Mouse (Mus musculus): ENCODE measurements at regions not wholly inside any gene's neighbourhood (a gene's known extent, or its start where the extent isn't known, plus 50 kb on each side); places are given as distances from the start of the nearest gene placed in this dataset.
A peak's percentile ranks its signal among the peaks of the same experiment; 100 is the strongest.

DNA sequence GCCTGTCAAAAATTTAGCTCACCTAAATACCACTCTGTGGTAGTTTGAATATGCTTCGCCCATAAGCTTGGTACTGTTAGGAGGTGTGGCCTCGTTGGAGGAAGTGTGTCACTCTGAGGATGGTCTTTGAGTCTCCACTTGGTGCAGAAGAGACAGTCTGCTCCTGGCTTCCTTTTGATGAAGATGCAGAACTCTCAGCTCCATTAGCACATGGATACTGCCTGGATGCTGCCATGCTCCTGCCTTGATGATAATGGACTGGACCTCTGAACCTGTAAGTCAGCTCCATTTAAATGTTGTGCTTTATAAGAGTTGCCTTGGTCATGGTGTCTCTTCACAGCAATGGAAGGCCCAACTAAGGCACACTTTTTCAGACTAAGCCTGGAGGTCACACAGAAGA is 56.9 kb upstream of the Pik3r1 start:
- no peak overlapping the region for H3K27ac ChIP-seq
- no peaks in the 10 kb centered on the region for H3K27me3 ChIP-seq
- no peak overlapping the region for H3K4me2 ChIP-seq
- no peak for ATAC-seq (ENCODE audit: borderline replicate concordance, extremely low read depth, low FRiP score, low TSS enrichment)
- H3K4me1 ChIP-seq: no peaks in the 10 kb centered on the region
- H3K9me3 ChIP-seq: no peaks in the 10 kb centered on the region
- no peaks in the 10 kb centered on the region for H3K36me3 ChIP-seq
- WGBS: 86% methylated on average over 2 of the region's 2 CpGs
- H3K9ac ChIP-seq: no peak overlapping the region
- no peak overlapping the region for H3K4me3 ChIP-seq

DNA sequence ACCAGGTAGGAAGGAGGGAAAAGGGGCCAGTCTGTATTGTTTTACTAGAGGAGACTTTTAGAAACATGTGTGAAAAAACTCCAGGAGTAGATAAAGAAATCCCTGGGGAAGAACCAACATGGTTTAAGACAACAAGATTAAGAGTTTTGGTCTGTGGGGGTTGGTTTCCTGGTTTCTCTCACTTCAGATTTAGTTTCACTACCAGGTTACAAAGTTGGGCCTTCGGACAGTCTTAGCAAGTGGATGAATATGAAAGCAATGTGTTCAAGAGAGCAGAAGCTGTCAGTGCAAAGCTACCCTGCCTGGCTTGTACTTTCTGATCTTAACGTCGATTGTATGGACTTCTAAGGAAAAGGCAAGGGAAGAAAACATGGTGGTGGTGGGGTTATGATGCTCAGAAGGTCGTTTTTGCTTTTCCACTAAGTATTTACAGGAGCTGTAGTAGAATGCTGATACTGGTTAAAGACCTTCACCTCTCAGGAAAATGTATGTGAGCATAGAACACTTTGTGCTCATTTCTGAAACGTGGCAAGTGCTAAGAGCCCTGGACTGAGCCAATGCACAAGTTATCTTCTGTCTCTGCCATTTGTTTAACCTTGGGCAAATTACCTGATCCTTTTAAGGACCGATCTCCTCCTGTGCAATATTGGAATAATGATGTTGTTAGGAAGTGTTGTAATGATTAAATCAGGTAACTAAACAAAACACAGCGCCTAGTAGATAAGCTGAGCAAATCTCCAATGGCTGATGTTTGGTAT is 64.0 kb upstream of the Pik3r1 start:
- no peaks in the 10 kb centered on the region for H3K36me3 ChIP-seq
- H3K4me3 ChIP-seq: no peak overlapping the region
- H3K27me3 ChIP-seq: no peaks in the 10 kb centered on the region
- H3K27ac ChIP-seq: no peak overlapping the region
- WGBS: 69% methylated on average over 7 of the region's 7 CpGs
- no peaks in the 10 kb centered on the region for H3K9me3 ChIP-seq
- no peak for ATAC-seq (ENCODE audit: borderline replicate concordance, extremely low read depth, low FRiP score, low TSS enrichment)
- H3K9ac ChIP-seq: no peak overlapping the region
- H3K4me1 ChIP-seq: no peaks in the 10 kb centered on the region
- no peak overlapping the region for H3K4me2 ChIP-seq

DNA sequence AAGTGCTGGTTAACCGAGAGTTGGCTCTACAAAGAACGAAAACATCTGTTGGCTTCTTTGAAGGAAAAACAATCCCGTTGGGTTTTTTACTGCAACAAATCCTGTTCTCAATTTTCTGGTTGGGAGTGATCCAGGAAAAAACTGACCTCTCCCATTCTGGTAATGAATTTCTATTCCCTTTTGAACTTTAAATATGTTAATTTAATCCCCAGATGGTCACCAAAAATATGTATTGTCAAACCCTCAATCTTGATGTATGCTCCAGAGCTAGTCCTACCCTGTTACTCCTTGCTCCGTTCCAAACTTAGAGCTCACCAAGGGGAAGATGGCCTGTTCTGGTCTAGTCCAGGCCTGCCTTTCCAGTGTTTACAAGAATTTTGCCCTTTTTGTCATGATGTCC is 66.5 kb upstream of the Pik3r1 start:
- H3K36me3 ChIP-seq: no peaks in the 10 kb centered on the region
- H3K4me3 ChIP-seq: no peak overlapping the region
- no peaks in the 10 kb centered on the region for H3K27me3 ChIP-seq
- H3K27ac ChIP-seq: no peak overlapping the region
- H3K9me3 ChIP-seq: no peaks in the 10 kb centered on the region
- H3K4me1 ChIP-seq: no peaks in the 10 kb centered on the region
- no peak for ATAC-seq (ENCODE audit: borderline replicate concordance, extremely low read depth, low FRiP score, low TSS enrichment)
- H3K4me2 ChIP-seq: no peak overlapping the region
- no peak overlapping the region for H3K9ac ChIP-seq
- WGBS: 67% methylated on average over 4 of the region's 4 CpGs

- Histone ChIP-seq H3K4me1 (no peaks in the 10 kb centered on the region), H3K4me2 (no peak overlapping the region), H3K27me3 (no peaks in the 10 kb centered on the region), H3K36me3 (no peaks in the 10 kb centered on the region), H3K4me3 (no peak overlapping the region), H3K27ac (no peak overlapping the region), H3K9ac (no peak overlapping the region), H3K9me3 (no peaks in the 10 kb centered on the region)
- WGBS: 72% methylated on average over 1 of the region's 1 CpGs
- no peak for ATAC-seq (ENCODE audit: borderline replicate concordance, extremely low read depth, low FRiP score, low TSS enrichment)
Observed at GRCm38 (mm10) chr13:101836992-101837391, 69.0 kb upstream of the Pik3r1 start.

GRCm38 (mm10) chr13:101844461-101845440 is 76.7 kb upstream of the Pik3r1 start:
- H3K9ac ChIP-seq: no peak overlapping the region
- no peak overlapping the region for H3K4me3 ChIP-seq
- H3K27ac ChIP-seq: no peak overlapping the region; the same call in 1 of the 2 replicates
- no peaks in the 10 kb centered on the region for H3K9me3 ChIP-seq
- 37% methylated on average over 7 of the region's 7 CpGs for WGBS
- no peaks in the 10 kb centered on the region for H3K36me3 ChIP-seq
- peaks cover 23% of the 10 kb centered on the region for H3K4me1 ChIP-seq
- no peaks in the 10 kb centered on the region for H3K27me3 ChIP-seq
- H3K4me2 ChIP-seq: no peak overlapping the region
- peak; percentile 47; the same call in 1 of the 2 replicates for ATAC-seq (ENCODE audit: borderline replicate concordance, extremely low read depth, low FRiP score, low TSS enrichment)

- Histone ChIP-seq H3K36me3 (no peaks in the 10 kb centered on the region), H3K4me1 (peaks cover 23% of the 10 kb centered on the region), H3K4me3 (no peak overlapping the region), H3K27me3 (no peaks in the 10 kb centered on the region), H3K27ac (no peak overlapping the region), H3K9ac (no peak overlapping the region), H3K9me3 (no peaks in the 10 kb centered on the region), H3K4me2 (no peak overlapping the region)
- 45% methylated on average over 3 of the region's 3 CpGs for WGBS
- ATAC-seq (ENCODE audit: borderline replicate concordance, extremely low read depth, low FRiP score, low TSS enrichment): no peak
Observed at GRCm38 (mm10) chr13:101846016-101846415, 78.0 kb upstream of the Pik3r1 start.

DNA sequence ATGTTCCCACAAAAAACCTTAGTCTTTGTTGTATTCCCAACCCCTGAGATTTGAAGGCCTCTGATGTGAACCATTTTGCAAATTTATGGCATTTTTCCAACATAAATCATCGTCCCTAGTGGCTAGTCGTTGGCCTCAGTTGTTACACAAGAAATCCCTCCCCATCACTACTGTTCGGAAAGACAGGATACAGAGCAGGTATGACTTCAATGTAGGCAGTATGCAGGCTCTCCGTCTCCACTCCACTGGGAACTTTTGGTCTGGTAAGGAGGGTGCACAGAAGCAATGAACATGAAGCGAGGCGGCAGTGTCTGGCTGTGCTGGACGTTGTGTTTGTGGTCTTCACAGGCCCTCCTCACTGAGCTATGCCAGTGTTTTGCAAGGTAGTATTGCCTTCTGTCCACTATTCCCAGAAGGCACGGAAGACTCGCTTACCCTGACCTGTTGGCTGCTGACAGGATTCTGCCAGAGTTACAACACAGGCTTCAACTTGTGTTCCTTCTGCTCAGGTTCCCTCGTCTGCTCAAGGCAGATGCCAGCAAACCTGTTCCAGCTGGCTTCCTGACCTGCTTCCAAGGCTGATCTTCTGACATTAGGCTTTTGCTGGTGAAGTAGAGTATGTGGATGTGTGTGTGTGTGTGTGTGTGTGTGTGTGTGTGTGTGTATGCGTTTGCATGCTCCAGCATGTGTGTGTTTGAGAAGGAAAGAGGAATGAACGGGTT is 80.0 kb upstream of the Pik3r1 start:
- WGBS: 61% methylated on average over 12 of the region's 12 CpGs
- peak overlapping the region; percentile 21; the same call in 1 of the 2 replicates for H3K27ac ChIP-seq
- no peak for ATAC-seq (ENCODE audit: borderline replicate concordance, extremely low read depth, low FRiP score, low TSS enrichment)

GRCm38 (mm10) chr13:101848601-101849147 is 80.7 kb upstream of the Pik3r1 start:
- Histone ChIP-seq H3K36me3 (no peaks in the 10 kb centered on the region), H3K9me3 (no peaks in the 10 kb centered on the region), H3K27ac (peak overlapping the region; percentile 21; the same call in 1 of the 2 replicates), H3K4me1 (peaks cover 23% of the 10 kb centered on the region), H3K27me3 (no peaks in the 10 kb centered on the region), H3K4me2 (no peak overlapping the region), H3K9ac (no peak overlapping the region), H3K4me3 (no peak overlapping the region)
- 40% methylated on average over 2 of the region's 2 CpGs for WGBS
- peak; percentile 70 for ATAC-seq (ENCODE audit: borderline replicate concordance, extremely low read depth, low FRiP score, low TSS enrichment)

More for the DNA sequence above, 80.0 kb upstream of the Pik3r1 start:
- H3K4me3 ChIP-seq: no peak overlapping the region
- H3K4me1 ChIP-seq: peaks cover 23% of the 10 kb centered on the region
- no peak overlapping the region for H3K9ac ChIP-seq
- H3K36me3 ChIP-seq: no peaks in the 10 kb centered on the region
- no peak overlapping the region for H3K4me2 ChIP-seq
- no peaks in the 10 kb centered on the region for H3K27me3 ChIP-seq
- H3K9me3 ChIP-seq: no peaks in the 10 kb centered on the region

GRCm38 (mm10) chr13:101849416-101849815 is 81.4 kb upstream of the Pik3r1 start:
- WGBS: 60% methylated on average over 6 of the region's 6 CpGs
- H3K9ac ChIP-seq: no peak overlapping the region
- H3K27ac ChIP-seq: no peak overlapping the region
- H3K9me3 ChIP-seq: no peaks in the 10 kb centered on the region
- H3K36me3 ChIP-seq: no peaks in the 10 kb centered on the region
- no peak overlapping the region for H3K4me2 ChIP-seq
- no peaks in the 10 kb centered on the region for H3K27me3 ChIP-seq
- no peak overlapping the region for H3K4me3 ChIP-seq
- no peak for ATAC-seq (ENCODE audit: borderline replicate concordance, extremely low read depth, low FRiP score, low TSS enrichment)
- peaks cover 21% of the 10 kb centered on the region for H3K4me1 ChIP-seq

DNA sequence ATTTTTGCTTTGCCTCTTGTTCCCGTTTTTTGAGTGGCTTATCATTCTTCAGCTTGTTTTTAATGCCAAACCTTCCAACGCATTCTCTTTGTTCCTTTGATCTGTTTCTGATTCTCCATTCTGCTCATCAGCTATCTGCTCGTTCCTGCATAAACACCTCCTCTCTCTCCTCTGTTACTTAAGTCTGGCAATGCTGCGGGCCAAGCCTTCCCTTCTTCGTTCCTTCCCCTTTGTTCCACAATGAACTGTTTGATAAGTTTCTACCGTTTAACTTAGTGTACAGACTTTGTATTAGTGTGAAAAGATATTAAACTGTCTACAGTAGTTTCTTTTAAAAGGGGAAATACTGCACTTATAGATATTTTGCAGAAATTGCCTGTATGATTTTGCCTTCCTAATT is 83.3 kb upstream of the Pik3r1 start:
- no peak overlapping the region for H3K9ac ChIP-seq
- no peaks in the 10 kb centered on the region for H3K9me3 ChIP-seq
- H3K4me2 ChIP-seq: no peak overlapping the region
- ATAC-seq (ENCODE audit: borderline replicate concordance, extremely low read depth, low FRiP score, low TSS enrichment): no peak
- no peak overlapping the region for H3K27ac ChIP-seq
- peaks cover 16% of the 10 kb centered on the region for H3K4me1 ChIP-seq
- H3K4me3 ChIP-seq: no peak overlapping the region
- H3K36me3 ChIP-seq: no peaks in the 10 kb centered on the region
- H3K27me3 ChIP-seq: no peaks in the 10 kb centered on the region
- 27% methylated on average over 6 of the region's 6 CpGs for WGBS

DNA sequence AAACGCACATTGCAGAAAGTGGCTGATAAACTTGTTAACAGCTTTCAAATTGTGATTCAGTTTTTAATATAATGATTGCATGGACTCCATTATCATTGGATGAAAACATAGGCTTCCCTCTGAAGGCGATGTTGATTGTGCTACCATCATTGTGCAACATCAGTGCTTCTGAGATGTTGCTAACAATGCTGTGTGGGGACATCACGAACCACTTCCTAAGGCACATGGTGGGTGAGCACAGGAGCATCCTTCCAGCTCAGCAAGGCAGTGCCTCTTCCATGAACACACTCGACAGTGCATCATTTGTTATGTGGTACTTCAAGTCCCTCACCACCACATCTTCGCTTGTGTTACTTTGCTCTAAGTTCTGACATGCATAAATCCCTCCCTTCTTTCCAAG is 84.9 kb upstream of the Pik3r1 start:
- H3K4me1 ChIP-seq: peaks cover 8% of the 10 kb centered on the region
- 85% methylated on average over 5 of the region's 5 CpGs for whole genome bisulfite sequencing

More for the DNA sequence above, 84.9 kb upstream of the Pik3r1 start:
- H3K9ac ChIP-seq: no peak overlapping the region
- no peak overlapping the region for H3K27ac ChIP-seq
- no peak for ATAC-seq (ENCODE audit: borderline replicate concordance, extremely low read depth, low FRiP score, low TSS enrichment)
- H3K4me3 ChIP-seq: no peak overlapping the region
- no peak overlapping the region for H3K4me2 ChIP-seq
- no peaks in the 10 kb centered on the region for H3K27me3 ChIP-seq
- no peaks in the 10 kb centered on the region for H3K9me3 ChIP-seq
- H3K36me3 ChIP-seq: no peaks in the 10 kb centered on the region

All from lung, embryonic 15.5 days (tissue).